Mouse (Mus musculus): ENCODE measurements at regions not wholly inside any gene's neighbourhood (a gene's known extent, or its start where the extent isn't known, plus 50 kb on each side); places are given as distances from the start of the nearest gene placed in this dataset.

GRCm38 (mm10) chr13:81013953-81014352, 130.8 kb downstream of the Arrdc3 start:
- TF ChIP-seq CTCF (conservative IDR thresholded peaks at IDR 0.05; ENCODE audit: low read length) = no peak
- TF ChIP-seq POU5F1 (IDR thresholded peaks at IDR 0.05; ENCODE audit: borderline replicate concordance, low read length) = no peak

Data from E14TG2a.4 (cell line).